Mouse (Mus musculus) liver, embryonic 13.5 days (tissue): ENCODE results near the gene Uchl4. TPM values are rescaled to one million over a fixed set of nuclear protein-coding genes. Genes with fewer than 3 reads are reported as not detected.
A peak's percentile ranks its signal among the peaks of the same experiment; 100 is the strongest.

Experiments used
- ATAC-seq: fragments of 200-750 bp; cut with Nextera tagmentation; 2 replicates; pipeline ENCODE4 v1.8.0; 2017; ENCODE audit warnings: low read depth, mild to moderate bottlenecking, moderate number of reproducible peaks, moderate library complexity
- DNase-seq: peaks from one replicate; pipeline ENCODE4 v3.0.0; 2022
- H3K27ac ChIP-seq: fragments of 300-500 bp; sonication (generic); 2 replicates; pipeline ENCODE4 v1.5.1; 2015; ENCODE audit warnings: moderate library complexity, mild to moderate bottlenecking, inconsistent platforms
- H3K27me3 ChIP-seq: fragments of 300-500 bp; sonication (generic); 2 replicates; pipeline ENCODE4 v1.6.1; 2015; ENCODE audit warnings: mild to moderate bottlenecking, inconsistent platforms
- H3K36me3 ChIP-seq: fragments of 300-500 bp; sonication (generic); 2 replicates; pipeline ENCODE4 v1.6.1; 2015; ENCODE audit warnings: mild to moderate bottlenecking, inconsistent platforms
- H3K4me1 ChIP-seq: fragments of 300-500 bp; sonication (generic); replicated peaks from 2 replicates; pipeline ENCODE4 v1.6.1; 2015; ENCODE audit warnings: inconsistent platforms
- H3K4me2 ChIP-seq: fragments of 300-500 bp; sonication (generic); 2 replicates; pipeline ENCODE4 v1.6.1; 2015; ENCODE audit warnings: inconsistent platforms, mild to moderate bottlenecking, moderate library complexity
- H3K4me3 ChIP-seq: fragments of 300-500 bp; sonication (generic); replicated peaks from 2 replicates; pipeline ENCODE4 v1.5.1; 2015; ENCODE audit warnings: mild to moderate bottlenecking, inconsistent platforms
- H3K9ac ChIP-seq: fragments of 300-500 bp; sonication (generic); 2 replicates; pipeline ENCODE4 v1.6.1; 2015; ENCODE audit warnings: mild to moderate bottlenecking, inconsistent platforms
- H3K9me3 ChIP-seq: fragments of 300-500 bp; sonication (generic); replicated peaks from 2 replicates; pipeline ENCODE4 v1.6.1; 2016; ENCODE audit warnings: inconsistent platforms
- WGBS: fragments of 180-500 bp; shearing (Covaris S2); methylation state at CpG from one replicate; pipeline ENCODE4 v1.1.7; 2015; ENCODE audit not compliant: insufficient replicate concordance; 5-methylcytosine and 5-hydroxymethylcytosine counted together
- microRNA-seq: library from miRNA; unstranded; fragments of <30 nt; microRNA quantifications from one replicate; pipeline ENCODE4, GENCODE M21; 2016
- polyA plus RNA-seq: library from polyadenylated mRNA; unstranded; fragments of >200 nt; fragmentation: Nextera tagmentation; extraction: Ambion mirVana; gene quantifications from 2 replicates; pipeline ENCODE4 v1.2.1, GENCODE M21; 2015

The Uchl4 gene
- polyA plus RNA-seq, 1 experiment from 2014 or later = 1.0 TPM

GRCm38 (mm10) chr9:64274919-64275318, 39.9 kb downstream of the Uchl4 start:
- Histone ChIP-seq H3K4me3 (no peak overlapping the region), H3K4me2 (no peak overlapping the region), H3K36me3 (no peaks in the 10 kb centered on the region), H3K27ac (no peak overlapping the region), H3K9ac (no peak overlapping the region), H3K9me3 (no peaks in the 10 kb centered on the region), H3K27me3 (no peaks in the 10 kb centered on the region), H3K4me1 (no peaks in the 10 kb centered on the region)
- ATAC-seq = no peak
- 49% methylated on average over 1 of the region's 1 CpGs for WGBS
- DNase-seq = no peak

GRCm38 (mm10) chr9:64277706-64278105, 42.7 kb downstream of the Uchl4 start:
- Histone ChIP-seq H3K9ac (no peak overlapping the region), H3K36me3 (no peaks in the 10 kb centered on the region), H3K4me2 (no peak overlapping the region), H3K4me1 (peaks cover 11% of the 10 kb centered on the region), H3K9me3 (no peaks in the 10 kb centered on the region), H3K27ac (no peak overlapping the region), H3K27me3 (no peaks in the 10 kb centered on the region), H3K4me3 (no peak overlapping the region)
- no peak for ATAC-seq
- WGBS = 36% methylated on average over 8 of the region's 8 CpGs
- DNase-seq = peak; percentile 66

GRCm38 (mm10) chr9:64278665-64279310, 43.8 kb downstream of the Uchl4 start:
- no peaks in the 10 kb centered on the region for H3K9me3 ChIP-seq
- WGBS = 83% methylated on average over 6 of the region's 6 CpGs
- ATAC-seq (no peak), DNase-seq (no peak)
- no peaks in the 10 kb centered on the region for H3K27me3 ChIP-seq
- 0 out of 2 replicates have a peak, but pooled peaks cover 4% of the 10 kb centered on the region for H3K36me3 ChIP-seq
- H3K27ac ChIP-seq = no peak overlapping the region
- peaks cover 21% of the 10 kb centered on the region for H3K4me1 ChIP-seq
- no peak overlapping the region for H3K4me3 ChIP-seq
- no peak overlapping the region for H3K9ac ChIP-seq
- H3K4me2 ChIP-seq = no peak overlapping the region

GRCm38 (mm10) chr9:64281105-64281780, 46.2 kb downstream of the Uchl4 start, which contains the start of gene Tipin:
Gene Tipin, plus strand, starts transcription at chr9:64281581.
- 1% methylated on average over 46 of the region's 46 CpGs for WGBS
- Histone ChIP-seq H3K27ac (peak within 1 kb of the TSS; percentile 87), H3K4me2 (peak within 1 kb of the TSS; percentile 90), H3K27me3 (no peaks in the 10 kb centered on the region), H3K4me1 (peaks cover 37% of the 10 kb centered on the region), H3K9me3 (no peaks in the 10 kb centered on the region), H3K9ac (peak within 1 kb of the TSS; percentile 95), H3K36me3 (peaks cover 21% of the 10 kb centered on the region), H3K4me3 (peak within 1 kb of the TSS; percentile 85)
- ATAC-seq (peak; percentile 85), DNase-seq (peak; percentile 94)

- under 1% methylated on average over 24 of the region's 24 CpGs for whole genome bisulfite sequencing
- Histone ChIP-seq H3K36me3 (peaks cover 24% of the 10 kb centered on the region), H3K9me3 (no peaks in the 10 kb centered on the region), H3K9ac (peak overlapping the region; percentile 95), H3K4me2 (peak overlapping the region; percentile 90), H3K27ac (peak overlapping the region; percentile 87), H3K27me3 (no peaks in the 10 kb centered on the region), H3K4me1 (peaks cover 37% of the 10 kb centered on the region), H3K4me3 (peak overlapping the region; percentile 85)
- ATAC-seq = peak; percentile 85
- DNase-seq = no peak
These were observed 46.8 kb downstream of the Uchl4 start for GRCm38 (mm10) chr9:64281781-64282178.

GRCm38 (mm10) chr9:64282404-64282987, 47.5 kb downstream of the Uchl4 start:
- peaks cover 37% of the 10 kb centered on the region for H3K4me1 ChIP-seq
- H3K4me3 ChIP-seq = peak overlapping the region; percentile 85
- DNase-seq (no peak), ATAC-seq (no peak)
- peaks cover 31% of the 10 kb centered on the region for H3K36me3 ChIP-seq
- peak overlapping the region; percentile 90 for H3K4me2 ChIP-seq
- H3K27me3 ChIP-seq = no peaks in the 10 kb centered on the region
- H3K9ac ChIP-seq = peak overlapping the region; percentile 95
- 10% methylated on average over 5 of the region's 5 CpGs for WGBS
- H3K27ac ChIP-seq = peak overlapping the region; percentile 87
- H3K9me3 ChIP-seq = no peaks in the 10 kb centered on the region

Small RNAs within 50 kb of the gene (microRNA-seq; reads per million reads assigned to microRNA genes)
- not detected for gene Gm24106

Other genes with a start within 250 kb of the Uchl4 start
- 2.5 and 2.8 TPM in 2 replicates for gene Smad6, start 213.1 kb upstream of the Uchl4 start, polyA plus RNA-seq
- gene Lctl, start 118.1 kb upstream of the Uchl4 start, polyA plus RNA-seq = not detected in 2 replicates
- 14.7 and 17.6 TPM in 2 replicates for gene Zwilch, start 62.1 kb upstream of the Uchl4 start, polyA plus RNA-seq
- 1,021 and 1,130 TPM in 2 replicates for gene Rpl4, start 61.8 kb upstream of the Uchl4 start, polyA plus RNA-seq
- gene Snapc5, start 55.9 kb upstream of the Uchl4 start, polyA plus RNA-seq = 16.6 and 16.9 TPM in 2 replicates
- gene Map2k1, start 18.4 kb downstream of the Uchl4 start, polyA plus RNA-seq = 32.5 and 34.1 TPM in 2 replicates
- 284 and 311 TPM in 2 replicates for gene Tipin, start 46.4 kb downstream of the Uchl4 start, polyA plus RNA-seq
- 9.8 and 12.0 TPM in 2 replicates for gene Dis3l, start 106.1 kb downstream of the Uchl4 start, polyA plus RNA-seq
- 0.23 and 0.38 TPM in 2 replicates for gene Megf11, start 150.4 kb downstream of the Uchl4 start, polyA plus RNA-seq